Mouse (Mus musculus): Measurements from ENCODE around the gene Zfp644.
"Not testable (repeated sequence)": the region's sequence is repeated elsewhere in the genome, so short reads cannot be mapped to it uniquely, and the experiment has no call there.

The Zfp644 gene

DNA sequence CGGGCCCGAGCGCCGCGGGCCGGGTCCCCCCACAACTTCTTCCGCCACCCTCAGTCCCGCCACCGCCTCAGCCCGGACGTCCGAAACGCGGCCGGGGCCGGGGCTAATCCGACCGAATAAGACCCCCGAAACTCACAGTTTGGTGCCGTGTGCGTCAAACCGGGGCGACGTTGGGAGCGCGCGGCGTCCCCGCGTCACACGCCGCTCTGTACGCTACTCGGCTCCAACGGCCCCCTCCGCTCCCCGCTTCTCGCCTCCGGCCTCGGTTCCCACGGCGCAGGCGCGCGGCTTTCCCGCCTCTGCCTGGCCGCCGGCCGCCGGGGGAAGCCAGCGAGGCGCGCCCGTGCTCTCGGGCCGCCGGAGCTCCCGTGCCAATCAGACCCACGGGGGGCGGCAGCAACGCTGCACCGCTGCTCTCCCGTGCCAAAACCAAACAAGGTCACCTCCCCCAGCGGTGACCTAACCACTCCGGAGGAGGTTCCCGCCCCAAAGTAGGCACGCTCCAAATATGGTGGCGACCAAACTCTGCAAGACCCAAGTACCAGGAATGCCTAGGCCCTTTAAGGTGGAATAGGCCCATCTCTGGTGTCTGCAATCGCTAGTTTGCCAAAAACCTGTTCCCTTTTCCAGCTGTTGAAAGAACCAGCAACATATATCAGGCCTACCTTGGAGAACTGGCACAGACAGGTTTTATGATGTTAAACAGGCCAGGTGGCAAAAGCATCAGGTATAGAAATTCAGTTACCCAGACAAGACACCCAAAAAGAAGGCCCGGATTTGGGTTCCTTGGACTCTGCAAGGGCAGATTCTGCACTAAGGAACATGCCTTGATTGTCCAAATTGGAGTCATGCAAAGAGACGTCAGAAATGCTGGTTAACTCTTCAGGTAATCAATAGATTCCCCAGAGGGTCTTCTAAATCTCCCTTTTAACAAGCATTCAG is at the start of gene Zfp644:
Zfp644 (minus strand) TSS at position 892 of the 942 bp plus-strand sequence.
- peak; percentile 74 to 85 for DNase-seq (ENCODE audit: low spot score in 2 of 2)

DNA sequence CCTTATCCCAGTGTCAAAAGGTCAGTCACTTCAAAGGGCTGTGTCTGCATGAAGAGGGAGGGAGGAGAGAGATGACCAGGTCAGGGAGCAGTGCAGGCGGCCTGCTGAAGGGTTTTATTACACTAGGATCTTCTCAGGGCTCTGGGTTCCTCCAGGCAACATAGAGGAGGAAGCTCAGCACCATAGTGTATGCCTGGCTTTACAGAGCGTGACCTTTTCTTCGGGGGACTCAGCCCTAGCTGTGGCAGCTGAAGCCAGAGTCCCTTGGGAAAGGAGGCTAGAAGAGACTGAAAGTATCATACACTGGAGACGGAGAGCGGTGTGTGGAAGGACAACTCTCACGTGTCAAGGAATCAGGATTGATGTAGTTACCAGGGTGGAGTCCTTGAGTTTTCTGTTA is 42.6 kb upstream of the Zfp644 start:
- no peak for DNase-seq (ENCODE audit: low spot score in 2 of 2)

DNA sequence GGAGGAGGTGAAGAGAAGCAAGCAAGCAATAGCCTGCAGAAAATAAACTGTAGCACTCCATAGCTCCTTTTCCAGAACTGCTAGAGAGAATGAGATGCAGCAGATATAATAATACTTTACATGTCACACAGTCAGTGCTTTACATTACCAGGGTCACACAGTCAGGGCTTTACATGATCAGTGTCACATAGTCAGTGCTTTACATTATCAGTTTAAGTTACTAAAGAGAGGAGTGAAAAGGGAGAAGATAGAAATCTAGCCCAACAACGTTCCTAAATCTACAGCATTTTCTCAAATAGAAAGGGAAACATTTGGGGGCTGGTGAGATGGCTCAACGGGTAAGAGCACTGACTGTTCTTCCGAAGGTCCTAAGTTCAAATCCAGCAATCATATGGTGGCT is 26.4 kb upstream of the Zfp644 start:
- no peak for DNase-seq (ENCODE audit: low spot score in 2 of 2)

DNA sequence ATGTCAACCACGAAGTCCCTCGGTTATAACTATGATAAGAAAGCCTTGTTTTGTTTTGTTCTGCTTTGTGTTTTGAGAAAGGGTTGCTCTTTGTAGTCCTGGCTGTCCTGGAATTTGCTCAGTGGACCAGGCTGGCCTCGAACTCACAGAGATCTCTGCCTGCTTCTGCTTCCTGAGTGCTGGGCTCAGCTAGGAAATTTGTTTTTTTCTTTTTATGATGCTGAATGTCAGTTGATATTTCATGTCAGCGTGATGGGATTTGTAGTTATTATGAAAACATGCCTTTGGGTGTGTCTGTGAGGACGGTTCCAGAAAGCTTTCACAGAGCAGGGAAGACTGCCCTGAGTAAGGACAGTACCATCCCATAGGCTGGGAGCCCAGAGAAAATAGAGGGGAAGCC is 25.7 kb upstream of the Zfp644 start:
- DNase-seq (ENCODE audit: low spot score in 2 of 2) = no peak

DNA sequence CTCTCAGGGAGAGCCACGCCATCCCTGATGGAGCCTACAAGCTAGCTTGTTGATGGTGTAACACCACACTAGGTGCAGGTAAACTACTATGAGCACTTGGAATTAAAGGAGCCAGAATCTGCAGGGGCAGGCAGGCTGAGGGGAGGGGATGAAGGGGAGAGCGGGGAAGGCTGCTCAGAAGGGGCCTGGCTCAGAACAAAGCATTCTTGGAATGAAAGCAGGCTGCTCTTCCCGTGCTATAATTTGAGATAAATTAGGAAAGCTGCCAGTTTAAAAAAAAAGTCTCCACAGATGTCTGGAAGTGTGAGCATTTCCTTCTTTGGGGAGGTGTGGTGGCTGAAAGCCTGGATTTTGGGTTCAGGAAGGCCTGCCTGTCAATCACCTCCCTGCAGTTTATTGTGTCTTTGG is 14.8 kb upstream of the Zfp644 start:
- no peak for DNase-seq (ENCODE audit: low spot score in 2 of 2)

DNA sequence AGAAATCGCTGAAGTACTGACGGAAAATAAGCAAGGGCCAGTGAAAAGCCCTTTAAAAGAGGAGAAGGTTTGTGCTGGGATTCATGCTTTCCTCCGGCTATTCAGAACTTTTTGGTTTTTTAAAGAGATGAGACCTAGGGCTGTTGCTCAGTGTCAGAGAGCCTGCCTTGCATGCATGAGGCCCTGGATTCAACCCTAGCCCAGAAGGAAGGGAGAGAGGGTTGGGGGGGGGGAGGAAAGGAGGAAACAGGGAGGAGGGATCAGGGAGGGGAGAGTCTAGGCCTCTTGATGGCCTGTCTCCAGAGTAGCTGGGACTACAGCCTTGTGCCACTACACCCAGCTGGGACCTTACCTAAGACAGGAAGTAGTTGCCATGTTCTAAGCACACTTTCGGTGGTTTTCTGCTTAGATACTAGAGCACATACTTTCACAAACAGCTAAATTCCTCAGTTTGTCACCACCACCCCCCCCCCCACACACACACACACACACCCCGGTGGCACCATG is 14.2 kb upstream of the Zfp644 start:
- no peak for DNase-seq (ENCODE audit: low spot score in 2 of 2)

DNA sequence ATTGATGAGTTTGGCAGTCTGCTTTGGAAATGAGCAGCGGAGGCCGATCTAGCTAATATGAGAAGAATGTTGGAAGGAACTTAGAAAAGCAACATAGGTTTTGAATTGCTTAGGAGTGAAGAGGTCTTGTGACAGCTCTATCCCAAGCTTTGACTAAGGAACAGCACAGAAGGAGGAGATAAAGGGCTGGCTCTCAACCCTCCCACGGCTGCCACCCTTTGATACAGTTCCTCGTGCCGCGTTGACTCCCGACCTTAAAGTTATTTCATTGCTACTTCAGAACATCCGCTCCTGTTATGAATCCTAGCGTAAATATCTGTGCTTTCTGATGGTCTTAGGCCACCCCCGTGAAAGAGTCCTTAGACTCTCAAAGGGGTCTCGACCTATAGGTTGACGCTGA is 13.5 kb upstream of the Zfp644 start:
- DNase-seq (ENCODE audit: low spot score in 2 of 2) = no peak

DNA sequence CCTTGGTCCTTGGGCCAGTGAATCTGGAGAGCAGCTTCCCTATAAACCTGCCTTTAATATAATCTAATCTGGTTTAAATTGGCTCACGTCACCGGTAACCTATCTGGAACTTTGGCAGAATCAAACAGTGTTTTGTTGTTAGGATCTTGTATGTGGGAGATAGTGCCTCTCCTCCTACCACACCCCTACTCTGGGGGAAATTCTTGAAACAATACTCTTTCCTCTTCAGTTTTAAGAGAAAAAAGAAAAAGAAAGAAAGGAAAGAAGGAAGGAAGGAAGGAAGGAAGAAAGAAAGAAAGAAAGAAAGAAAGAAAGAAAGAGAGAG is 13.0 kb upstream of the Zfp644 start:
- no peak for DNase-seq (ENCODE audit: low spot score in 2 of 2)

DNA sequence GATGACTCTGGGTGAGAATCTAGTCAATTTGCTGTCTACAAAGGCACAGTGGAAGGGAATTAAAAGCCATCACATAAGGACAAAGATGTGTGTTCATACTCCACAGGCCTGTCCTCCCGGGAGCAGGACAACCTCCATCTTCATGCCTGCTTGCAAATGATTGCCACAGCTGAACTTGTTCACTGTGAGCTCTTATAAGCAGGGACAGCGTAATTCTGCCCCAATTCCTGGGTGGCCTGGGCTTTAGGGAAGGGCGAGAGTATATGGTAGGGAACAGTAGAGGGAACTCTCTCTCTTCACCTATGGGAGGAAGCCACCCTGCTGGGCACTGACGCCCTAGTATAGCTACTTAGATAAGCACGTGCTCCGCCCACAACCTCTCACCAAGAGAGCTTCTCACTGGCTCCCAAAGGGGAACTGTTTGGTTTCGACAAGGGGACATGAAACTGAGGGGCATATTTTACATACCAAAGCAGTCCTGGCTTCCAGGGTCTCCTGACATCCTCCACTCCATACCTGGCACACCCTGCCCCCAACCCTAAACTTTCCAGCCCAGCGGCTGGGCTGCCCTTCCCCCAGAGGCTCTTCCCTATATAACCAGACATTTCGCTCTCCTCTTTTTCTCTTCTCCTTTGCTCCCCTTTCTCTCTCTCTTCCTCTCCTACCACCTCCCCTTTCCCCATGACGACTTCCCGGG is 12.4 kb upstream of the Zfp644 start:
- no peak for DNase-seq (ENCODE audit: low spot score in 2 of 2)

DNA sequence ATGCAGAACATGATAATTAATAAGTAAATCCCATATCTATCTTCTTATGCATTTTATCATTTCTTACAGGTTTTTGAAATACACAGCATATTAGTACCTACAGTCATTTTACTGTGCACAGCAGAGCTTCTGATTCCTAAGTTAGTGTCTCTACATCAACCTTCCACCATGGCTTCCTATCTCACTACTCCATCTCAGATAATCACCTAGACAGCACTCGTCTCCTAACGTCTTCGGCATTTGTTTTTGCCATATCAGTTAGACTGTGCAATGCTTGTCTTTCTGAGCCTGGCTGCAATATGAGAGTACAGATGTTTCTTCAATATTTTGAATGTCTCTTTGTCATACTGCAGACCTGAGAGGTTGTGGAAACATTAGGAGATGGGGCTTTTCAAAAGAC is 9.3 kb upstream of the Zfp644 start:
- DNase-seq (ENCODE audit: low spot score in 2 of 2) = no peak

DNA sequence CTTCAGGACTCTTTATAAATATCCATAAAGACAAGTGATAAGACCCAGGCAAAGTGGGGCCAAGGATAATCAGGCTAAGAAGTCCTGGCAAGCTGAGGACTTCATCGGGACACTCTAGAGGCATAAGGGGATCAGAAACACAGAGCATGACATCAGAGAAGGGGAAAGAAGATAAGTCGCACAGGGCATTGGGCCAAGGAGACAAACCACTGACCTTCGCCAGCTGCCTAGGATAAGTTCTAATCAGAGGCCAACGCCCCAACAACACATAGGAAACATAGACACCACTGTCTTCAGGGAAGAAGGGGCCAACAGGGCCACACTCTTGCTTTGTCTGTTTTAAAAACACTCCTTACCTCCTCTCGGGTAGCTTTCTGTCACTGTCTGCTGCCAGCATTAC is 8.1 kb upstream of the Zfp644 start:
- no peak for DNase-seq (ENCODE audit: low spot score in 2 of 2)

DNA sequence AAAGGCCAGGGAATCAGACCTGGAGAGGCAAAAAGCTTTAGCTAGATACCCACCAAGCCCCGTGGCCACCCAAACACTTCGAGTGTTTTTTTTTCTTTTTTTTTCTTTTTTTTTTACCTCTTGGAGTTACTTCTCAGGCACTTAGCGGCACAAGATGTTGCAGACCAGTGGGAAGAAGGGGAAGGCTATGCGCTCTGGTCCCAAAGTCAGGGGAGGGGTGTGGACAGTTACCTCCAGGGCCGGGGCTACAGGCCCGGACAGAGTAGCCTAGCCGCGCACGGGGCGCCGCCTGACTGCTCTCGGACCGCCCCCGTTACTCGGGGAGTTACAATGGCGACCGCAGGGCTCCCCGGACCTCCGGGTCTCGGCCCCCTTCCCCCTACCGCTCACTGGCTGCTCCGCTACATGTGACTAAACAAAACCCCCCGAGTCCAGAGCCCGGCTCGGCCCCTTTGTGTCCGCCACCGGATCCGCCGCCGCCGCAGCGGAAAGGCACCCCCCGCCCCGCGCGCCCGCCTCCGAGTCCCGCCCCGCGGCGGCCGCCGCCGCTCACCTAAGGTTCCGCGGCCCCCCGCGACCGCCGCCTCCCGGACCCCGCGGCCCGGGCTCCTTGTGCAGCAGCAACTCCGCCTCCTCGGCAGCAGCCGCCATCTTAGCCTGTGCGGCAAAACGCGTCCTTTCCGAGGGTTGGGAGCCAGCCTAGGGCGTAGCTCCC is 1.2 kb downstream of the Zfp644 start:
- DNase-seq (ENCODE audit: low spot score in 2 of 2) = no peak

DNA sequence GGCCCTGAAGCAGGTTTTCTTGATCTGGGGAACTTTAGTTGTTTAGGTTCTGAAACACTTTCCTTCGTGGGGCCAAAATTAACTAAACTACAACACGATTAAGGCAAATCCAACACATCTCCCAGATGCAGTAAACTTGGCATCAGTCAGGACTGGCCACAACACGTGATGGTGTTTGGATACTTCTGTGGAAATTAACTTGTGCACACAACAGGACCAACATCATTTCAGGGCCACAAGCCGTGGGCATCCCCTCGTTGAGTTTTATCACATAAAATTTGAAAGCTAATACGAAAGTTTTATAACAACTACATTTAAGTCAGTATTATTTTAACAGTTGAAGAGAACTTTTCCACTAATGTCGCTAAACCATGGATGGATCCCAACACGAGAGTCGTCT is 1.9 kb downstream of the Zfp644 start:
- no peak for DNase-seq (ENCODE audit: low spot score in 2 of 2)

DNA sequence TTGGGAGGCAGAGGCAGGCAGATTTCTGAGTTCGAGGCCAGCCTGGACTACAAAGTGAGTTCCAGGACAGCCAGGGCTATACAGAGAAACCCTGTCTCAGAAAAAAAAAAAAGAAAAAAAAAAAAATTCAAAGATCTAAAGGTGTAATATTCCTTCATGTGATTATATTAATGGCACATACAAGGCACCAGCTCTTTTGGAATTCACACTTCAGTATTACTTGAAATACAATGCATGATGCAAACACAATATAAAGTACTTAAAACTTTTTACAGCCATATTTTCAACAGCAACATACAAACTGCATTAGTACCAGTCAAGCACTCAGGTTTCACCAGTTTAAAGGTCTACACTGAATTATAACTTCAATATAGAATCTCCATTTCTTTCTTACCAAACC is 2.4 kb downstream of the Zfp644 start:
- DNase-seq (ENCODE audit: low spot score in 2 of 2) = no peak

DNA sequence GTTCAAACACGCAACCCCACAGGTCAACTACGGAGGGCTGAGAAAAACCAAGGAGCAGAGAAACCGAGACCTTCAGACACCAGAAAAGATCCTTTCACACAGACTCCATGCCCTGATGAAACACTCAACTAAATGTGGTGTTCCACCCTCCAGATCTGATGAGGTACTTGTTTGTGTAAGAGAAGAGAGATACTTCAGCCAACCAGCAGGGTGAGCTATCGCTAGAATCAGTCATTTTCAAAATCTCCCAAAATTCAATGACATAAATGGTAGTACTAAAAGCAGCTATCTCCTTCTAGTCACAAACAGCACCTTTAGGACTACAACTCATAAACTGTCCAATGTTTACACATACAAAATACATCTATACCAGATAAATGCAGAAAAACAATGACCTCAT is 4.1 kb downstream of the Zfp644 start:
- DNase-seq (ENCODE audit: low spot score in 2 of 2) = no peak

DNA sequence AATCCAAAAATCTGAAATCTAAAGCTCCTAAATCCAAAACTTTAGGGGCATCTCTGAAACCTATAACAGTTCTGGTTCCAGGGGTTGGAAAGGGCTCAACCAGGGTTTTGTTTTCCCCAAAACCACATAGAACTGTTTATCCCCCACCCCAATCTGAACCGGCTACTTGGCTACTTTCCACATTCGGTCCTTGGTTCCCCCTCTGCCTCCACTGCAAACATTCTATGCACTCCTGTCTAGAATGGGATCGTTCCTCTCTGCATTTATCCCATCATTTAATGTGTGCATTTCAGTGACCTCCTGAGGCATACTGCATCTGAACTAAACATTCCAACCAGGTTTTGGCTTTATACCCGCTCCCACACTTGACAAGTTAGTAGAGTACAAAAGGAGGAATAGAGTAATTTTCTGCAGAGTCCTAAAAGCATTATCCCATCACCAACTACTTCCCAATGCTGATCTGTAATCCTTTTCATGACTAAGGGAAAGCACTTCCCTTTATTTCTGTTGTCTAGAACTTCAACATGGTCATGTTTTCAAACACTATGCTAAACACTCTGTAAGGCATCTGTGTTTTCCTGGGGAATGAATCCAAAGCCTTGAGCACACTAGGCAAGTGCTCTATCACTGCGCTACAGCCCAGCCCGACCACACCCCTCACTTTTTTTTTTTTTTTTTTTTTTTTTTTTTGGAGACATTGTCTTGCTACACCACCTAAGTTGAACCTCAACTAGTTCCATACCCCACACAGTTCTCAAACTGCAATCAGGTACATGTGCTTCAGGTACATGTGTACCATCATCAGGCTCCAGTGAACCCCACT is 16.2 kb downstream of the Zfp644 start:
- no peak for DNase-seq (ENCODE audit: low spot score in 2 of 2)

DNA sequence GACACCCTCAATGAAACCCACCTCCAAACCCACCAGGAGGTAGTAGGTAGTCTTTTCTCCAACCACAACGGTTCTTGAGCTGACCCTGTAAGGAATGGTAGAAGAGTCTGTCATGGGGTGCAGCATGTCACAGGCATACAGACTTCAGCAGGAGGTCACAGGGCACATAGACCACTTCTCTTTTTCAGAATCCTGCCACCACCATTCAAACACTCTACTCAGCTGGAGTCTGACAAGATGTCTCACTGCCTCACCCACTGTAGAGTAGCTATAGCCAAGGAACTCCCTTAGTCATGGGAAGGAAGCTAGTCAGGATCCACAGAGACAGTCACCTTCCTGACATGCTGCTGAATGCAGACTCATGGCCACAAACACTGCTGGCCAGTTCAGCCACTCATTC is 17.4 kb downstream of the Zfp644 start:
- DNase-seq (ENCODE audit: low spot score in 2 of 2) = no peak

DNA sequence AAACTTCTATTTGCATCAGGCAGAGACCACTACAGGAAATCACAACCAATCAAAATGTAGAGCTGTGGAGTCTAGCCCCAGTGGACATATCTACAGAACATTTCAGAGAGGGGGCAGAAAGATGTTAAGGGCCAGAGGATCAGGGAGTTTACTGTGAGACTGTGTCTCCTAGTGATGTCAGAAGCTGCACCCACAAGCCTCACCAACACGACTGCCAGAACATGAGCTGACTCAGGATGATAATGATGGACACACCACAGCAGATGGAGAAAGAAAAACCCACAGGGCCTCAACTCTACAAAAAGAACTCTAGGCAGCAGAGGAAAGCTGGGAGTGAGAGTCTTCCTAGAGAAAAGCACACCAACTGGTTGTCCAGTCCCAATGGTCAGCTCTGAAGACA is 18.3 kb downstream of the Zfp644 start:
- DNase-seq (ENCODE audit: low spot score in 2 of 2) = not testable (repeated sequence)

DNA sequence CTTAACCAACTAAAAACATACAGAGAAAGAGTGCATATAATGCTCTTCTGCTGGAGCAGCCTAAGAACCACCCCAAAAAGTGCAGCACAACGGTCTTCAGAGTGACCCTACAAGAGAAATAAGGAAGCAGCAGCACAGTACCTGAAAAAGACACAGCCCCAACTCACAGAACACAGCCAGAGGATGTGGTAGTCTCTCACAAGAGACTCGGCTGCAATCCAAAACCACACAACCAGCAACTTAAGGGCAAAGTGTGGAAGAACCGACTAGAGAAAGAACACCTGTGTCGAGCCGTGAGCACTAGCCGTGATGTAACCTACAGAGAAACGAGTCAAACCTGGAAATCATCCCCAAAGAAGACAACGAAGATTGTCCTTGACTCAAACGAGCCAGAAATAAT is 20.3 kb downstream of the Zfp644 start:
- no peak for DNase-seq (ENCODE audit: low spot score in 2 of 2)

DNA sequence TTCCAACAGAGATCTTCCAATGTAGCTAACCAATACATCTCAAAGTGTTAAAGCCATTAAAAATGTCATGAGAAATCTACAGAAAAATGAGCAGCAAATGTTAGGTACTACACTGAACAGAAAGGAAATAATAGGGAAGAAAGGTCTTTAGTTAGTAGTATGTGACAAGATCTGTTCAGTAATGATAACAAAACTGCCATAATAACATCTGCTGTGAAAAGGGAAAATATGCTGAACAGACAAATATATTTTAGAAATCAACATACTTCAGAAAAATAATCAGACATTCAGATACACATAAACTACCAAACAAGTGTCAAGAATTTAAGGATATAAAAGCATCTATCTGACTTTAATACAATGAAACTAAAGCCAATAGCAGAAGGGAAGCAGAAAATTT is 24.5 kb downstream of the Zfp644 start:
- no peak for DNase-seq (ENCODE audit: low spot score in 2 of 2)

DNA sequence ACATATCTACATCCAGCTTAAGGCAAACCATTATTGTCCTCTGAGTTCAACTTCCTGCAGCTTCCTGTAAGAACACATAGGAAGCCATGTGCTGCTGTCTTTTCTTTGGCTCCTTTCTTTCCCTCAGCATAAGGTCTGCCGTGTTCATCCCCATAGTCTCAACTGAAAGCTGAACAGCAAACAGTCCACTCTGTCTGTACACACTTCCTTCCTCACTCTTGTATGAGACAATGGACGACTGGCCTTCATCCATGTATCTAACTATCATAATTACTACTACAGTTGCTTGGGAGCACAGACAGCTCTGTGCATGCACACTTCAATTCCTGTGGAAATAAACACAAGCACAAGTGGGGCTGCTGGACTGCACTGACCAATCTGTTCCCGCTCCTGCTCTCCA is 25.2 kb downstream of the Zfp644 start:
- DNase-seq (ENCODE audit: low spot score in 2 of 2) = no peak

DNA sequence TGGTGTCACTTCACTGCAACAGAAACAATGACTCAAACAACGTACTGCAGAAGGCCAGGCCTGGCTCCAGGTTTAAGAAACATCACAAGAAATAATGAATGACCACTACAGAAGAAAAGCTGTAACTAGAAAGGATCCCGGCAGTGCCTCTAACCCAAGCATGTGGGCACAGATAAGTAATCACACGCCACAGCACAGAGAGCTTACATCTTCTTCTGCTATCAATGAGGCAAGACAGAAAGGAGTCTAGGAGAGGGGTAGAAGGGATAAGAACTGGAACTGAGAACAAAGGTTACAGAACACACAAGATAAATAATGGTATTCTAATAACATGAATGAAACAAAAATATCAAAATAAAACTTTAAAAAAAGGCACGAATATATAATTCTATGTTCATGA is 32.2 kb downstream of the Zfp644 start:
- DNase-seq (ENCODE audit: low spot score in 2 of 2) = no peak
